Mouse (Mus musculus): ENCODE data around the gene Ppia. TPM values are rescaled to one million over a fixed set of nuclear protein-coding genes. Genes with fewer than 3 reads are reported as not detected.

The Ppia gene
- polyA plus RNA-seq, 1 experiment from 2014 or later, result 5,018 TPM

DNA sequence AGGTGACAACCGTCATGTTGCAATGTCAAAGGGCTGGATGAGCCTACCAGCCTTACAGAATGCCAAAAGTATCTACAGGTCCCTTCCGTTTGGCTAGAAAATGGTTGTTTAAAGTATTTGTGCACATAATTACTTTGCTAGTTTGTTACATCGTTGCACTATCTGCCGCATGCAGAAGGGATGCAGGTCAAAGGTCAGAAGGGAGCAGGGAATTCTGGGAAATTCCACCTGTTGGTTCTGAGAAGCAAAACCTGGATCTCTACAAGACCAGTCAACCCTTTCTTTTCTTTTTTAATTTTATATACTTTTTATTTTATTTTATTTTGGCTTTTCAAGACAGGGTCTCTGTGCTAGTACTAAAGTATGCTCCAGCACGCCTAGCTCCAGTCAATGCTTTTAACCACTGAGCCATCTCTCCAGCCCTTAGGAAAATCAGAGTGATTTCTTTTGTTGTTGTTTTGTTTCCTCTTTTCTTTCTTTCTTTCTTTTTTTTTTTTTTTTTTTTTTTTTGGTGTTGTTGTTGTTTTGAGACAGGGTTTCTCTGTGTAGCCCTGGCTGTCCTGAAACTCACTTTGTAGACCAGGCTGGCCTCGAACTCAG lies 27.0 kb upstream of the Ppia start:
- WGBS, result 87% methylated on average over 6 of the region's 6 CpGs
- H3K4me1 ChIP-seq (replicated peaks; ENCODE audit: control insufficient read depth, insufficient read depth, low read length), result peaks cover 12% of the 10 kb centered on the region; the same call in 1 of the 2 replicates

GRCm38 (mm10) chr11:6388726-6389413 lies 26.4 kb upstream of the Ppia start, which contains the start of gene Zmiz2:
Gene Zmiz2 (plus strand): TSS chr11:6389074.
- Histone ChIP-seq H3K27ac (ENCODE audit: low read depth, low read length) (peak within 1 kb of the TSS; percentile 96), H3K4me1 (replicated peaks; ENCODE audit: control insufficient read depth, insufficient read depth, low read length) (peaks cover 12% of the 10 kb centered on the region; the same call in 1 of the 2 replicates), H3K4me3 (ENCODE audit: low read depth, low read length) (peak within 1 kb of the TSS; percentile 94), H3K27me3 (ENCODE audit: control insufficient read depth, insufficient read depth, low read length) (no peaks in the 10 kb centered on the region), H3K9me3 (ENCODE audit: control insufficient read depth, low read length) (no peaks in the 10 kb centered on the region), H3K9ac (ENCODE audit: low read depth, low read length) (peak within 1 kb of the TSS; percentile 99), H3K36me3 (ENCODE audit: control insufficient read depth, insufficient read depth, low read length) (peaks cover 3% of the 10 kb centered on the region; the same call in 1 of the 2 replicates), H3K4me2 (replicated peaks; ENCODE audit: low read depth, low read length) (peak within 1 kb of the TSS; percentile 67)
- DNase-seq (ENCODE audit: low spot score), result peak; percentile 95
- 10% methylated on average over 34 of the region's 60 CpGs for WGBS
- ATAC-seq (ENCODE audit: low FRiP score), result peak; percentile 99

More for the DNA sequence above, 27.0 kb upstream of the Ppia start:
- DNase-seq (ENCODE audit: low spot score) (no peak), ATAC-seq (ENCODE audit: low FRiP score) (no peak)
- H3K4me3 ChIP-seq (ENCODE audit: low read depth, low read length), result no peak overlapping the region; the same call in 1 of the 2 replicates
- H3K4me2 ChIP-seq (replicated peaks; ENCODE audit: low read depth, low read length), result no peak overlapping the region
- H3K9me3 ChIP-seq (ENCODE audit: control insufficient read depth, low read length), result no peaks in the 10 kb centered on the region
- peak overlapping the region; percentile 96 for H3K27ac ChIP-seq (ENCODE audit: low read depth, low read length)
- H3K27me3 ChIP-seq (ENCODE audit: control insufficient read depth, insufficient read depth, low read length), result no peaks in the 10 kb centered on the region
- peak overlapping the region; percentile 99 for H3K9ac ChIP-seq (ENCODE audit: low read depth, low read length)
- H3K36me3 ChIP-seq (ENCODE audit: control insufficient read depth, insufficient read depth, low read length), result peaks cover 3% of the 10 kb centered on the region; the same call in 1 of the 2 replicates

DNA sequence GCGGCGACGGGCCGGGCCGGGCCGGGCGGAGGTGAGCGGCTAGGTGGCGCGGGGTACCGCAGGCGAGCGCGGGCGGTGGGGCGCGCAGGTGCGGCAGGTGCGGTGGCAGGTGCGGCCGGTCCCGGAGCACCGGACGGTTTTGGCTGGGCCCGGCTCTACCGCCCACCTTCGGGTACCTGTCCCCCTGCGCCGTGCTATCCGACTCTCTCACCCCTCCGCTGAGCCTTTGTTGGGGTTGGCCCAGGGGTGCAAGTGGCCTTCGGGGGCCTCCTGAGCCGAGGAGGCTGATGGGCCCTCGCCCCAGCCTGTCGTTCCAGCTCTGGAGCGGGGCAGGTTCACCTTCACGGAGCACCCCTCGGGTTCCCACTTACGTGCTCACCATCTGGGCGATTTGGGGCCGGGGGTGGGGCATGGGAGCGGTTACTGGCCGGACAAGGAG lies 25.7 kb upstream of the Ppia start:
- H3K4me1 ChIP-seq (replicated peaks; ENCODE audit: control insufficient read depth, insufficient read depth, low read length), result peaks cover 12% of the 10 kb centered on the region; the same call in 1 of the 2 replicates
- H3K9me3 ChIP-seq (ENCODE audit: control insufficient read depth, low read length), result no peaks in the 10 kb centered on the region
- H3K4me2 ChIP-seq (replicated peaks; ENCODE audit: low read depth, low read length), result peak overlapping the region; percentile 67
- peak overlapping the region; percentile 96; the same call in 1 of the 2 replicates for H3K27ac ChIP-seq (ENCODE audit: low read depth, low read length)
- no peaks in the 10 kb centered on the region for H3K27me3 ChIP-seq (ENCODE audit: control insufficient read depth, insufficient read depth, low read length)
- peaks cover 3% of the 10 kb centered on the region; the same call in 1 of the 2 replicates for H3K36me3 ChIP-seq (ENCODE audit: control insufficient read depth, insufficient read depth, low read length)
- peak; percentile 33 for ATAC-seq (ENCODE audit: low FRiP score)
- peak; percentile 56 for DNase-seq (ENCODE audit: low spot score)
- WGBS, result under 1% methylated on average over 20 of the region's 43 CpGs
- H3K4me3 ChIP-seq (ENCODE audit: low read depth, low read length), result peak overlapping the region; percentile 94
- peak overlapping the region; percentile 99 for H3K9ac ChIP-seq (ENCODE audit: low read depth, low read length)

DNA sequence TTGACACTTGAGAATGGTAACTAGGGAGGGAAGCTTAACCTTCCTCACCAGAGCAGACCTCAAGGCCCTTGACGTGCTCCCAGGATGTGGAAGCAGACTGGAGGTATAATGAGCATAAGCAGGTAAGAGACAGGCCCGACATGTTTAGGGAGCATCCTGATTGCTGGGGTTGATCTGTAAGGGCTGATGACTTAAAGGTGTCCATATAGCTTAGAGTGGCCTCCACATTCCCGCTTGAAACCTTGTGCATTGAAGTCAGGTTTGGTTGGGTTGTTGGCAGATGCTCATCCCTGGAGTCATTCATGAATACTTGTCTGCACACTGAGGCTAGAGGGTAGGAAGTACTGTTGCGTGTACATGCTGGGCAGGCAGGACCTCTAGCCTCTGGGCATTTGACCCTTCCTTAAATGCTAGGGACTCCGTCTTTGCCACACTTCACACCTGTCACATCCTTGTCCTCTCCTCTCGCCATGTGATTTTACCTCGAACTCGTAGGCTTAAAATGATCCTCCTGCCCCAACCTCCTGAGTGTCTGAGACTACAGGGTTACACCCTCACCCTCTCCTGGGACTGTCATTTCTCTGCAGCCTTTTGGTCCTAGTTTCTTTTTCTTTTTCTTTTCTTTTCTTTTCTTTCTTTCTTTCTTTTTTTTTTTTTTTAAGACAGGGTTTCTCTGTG lies 24.7 kb upstream of the Ppia start:
- peaks cover 3% of the 10 kb centered on the region; the same call in 1 of the 2 replicates for H3K36me3 ChIP-seq (ENCODE audit: control insufficient read depth, insufficient read depth, low read length)
- peak overlapping the region; percentile 67 for H3K4me2 ChIP-seq (replicated peaks; ENCODE audit: low read depth, low read length)
- no peak overlapping the region for H3K27ac ChIP-seq (ENCODE audit: low read depth, low read length)
- ATAC-seq (ENCODE audit: low FRiP score) (no peak), DNase-seq (ENCODE audit: low spot score) (no peak)
- peak overlapping the region; percentile 94 for H3K4me3 ChIP-seq (ENCODE audit: low read depth, low read length)
- peaks cover 14% of the 10 kb centered on the region; the same call in 1 of the 2 replicates for H3K4me1 ChIP-seq (replicated peaks; ENCODE audit: control insufficient read depth, insufficient read depth, low read length)
- no peaks in the 10 kb centered on the region for H3K27me3 ChIP-seq (ENCODE audit: control insufficient read depth, insufficient read depth, low read length)
- H3K9ac ChIP-seq (ENCODE audit: low read depth, low read length), result peak overlapping the region; percentile 99
- 84% methylated on average over 8 of the region's 8 CpGs for WGBS
- H3K9me3 ChIP-seq (ENCODE audit: control insufficient read depth, low read length), result no peaks in the 10 kb centered on the region

DNA sequence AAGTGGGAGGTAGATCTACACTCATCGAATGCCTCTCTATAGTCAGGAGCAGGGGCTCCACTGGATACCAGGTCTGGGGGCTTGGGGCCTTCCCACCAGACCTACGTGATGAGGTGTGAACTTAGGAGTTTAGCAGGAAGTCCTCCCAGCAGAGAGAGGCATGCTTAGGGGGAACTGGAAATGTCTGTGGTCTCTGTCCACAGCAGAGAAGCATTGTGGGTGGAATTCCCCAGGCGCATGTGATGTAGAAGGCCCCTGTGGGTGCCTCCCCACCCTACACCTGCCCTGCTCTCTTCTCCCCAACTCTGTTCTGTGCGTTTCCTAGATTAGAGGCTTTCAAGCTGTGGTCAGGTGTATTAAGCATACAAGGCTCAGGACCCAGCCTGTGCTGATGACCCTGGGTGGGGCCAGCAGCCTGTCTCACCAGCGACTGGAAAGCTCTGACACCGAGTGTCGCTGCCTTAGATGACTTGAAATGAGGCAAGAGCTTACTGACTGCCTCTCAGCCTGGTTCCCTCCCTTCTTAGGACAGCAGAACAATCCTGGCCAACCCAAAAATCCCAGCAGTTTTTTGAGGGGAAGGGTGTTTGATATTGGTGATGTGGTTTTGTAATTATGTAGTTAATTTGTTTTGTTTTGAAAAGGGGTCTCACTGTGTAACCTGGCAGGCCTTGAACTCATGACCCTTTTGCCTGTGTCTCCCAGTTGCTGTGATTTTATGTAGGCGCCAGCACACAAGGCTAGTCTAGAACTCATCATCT lies 23.5 kb upstream of the Ppia start:
- Histone ChIP-seq H3K4me1 (replicated peaks; ENCODE audit: control insufficient read depth, insufficient read depth, low read length) (peaks cover 14% of the 10 kb centered on the region; the same call in 1 of the 2 replicates), H3K4me2 (replicated peaks; ENCODE audit: low read depth, low read length) (no peak overlapping the region), H3K27ac (ENCODE audit: low read depth, low read length) (no peak overlapping the region), H3K9me3 (ENCODE audit: control insufficient read depth, low read length) (no peaks in the 10 kb centered on the region), H3K27me3 (ENCODE audit: control insufficient read depth, insufficient read depth, low read length) (no peaks in the 10 kb centered on the region), H3K36me3 (ENCODE audit: control insufficient read depth, insufficient read depth, low read length) (peaks cover 6% of the 10 kb centered on the region; the same call in 1 of the 2 replicates), H3K9ac (ENCODE audit: low read depth, low read length) (no peak overlapping the region), H3K4me3 (ENCODE audit: low read depth, low read length) (no peak overlapping the region)
- DNase-seq (ENCODE audit: low spot score), result no peak
- ATAC-seq (ENCODE audit: low FRiP score), result no peak
- WGBS, result 90% methylated on average over 8 of the region's 8 CpGs

DNA sequence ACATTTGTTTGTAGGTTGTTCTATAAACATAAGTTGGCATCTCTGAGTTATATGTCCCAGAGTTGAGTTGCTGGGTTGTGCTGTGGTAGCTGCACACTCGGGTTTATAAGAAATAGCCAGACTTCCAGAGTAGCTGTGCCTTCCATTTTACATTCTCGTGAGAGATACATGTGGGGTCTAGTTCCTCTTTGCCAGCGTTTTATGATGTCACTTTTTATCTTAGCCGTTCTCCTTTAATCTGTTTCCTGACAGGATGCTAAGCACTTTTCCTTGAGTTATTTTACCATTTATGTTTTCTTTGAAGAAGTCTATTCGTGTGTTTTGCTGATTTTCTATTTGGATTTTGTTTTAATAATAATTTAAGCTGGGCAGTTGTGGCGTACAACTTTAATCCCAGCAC lies 22.4 kb upstream of the Ppia start:
- ATAC-seq (ENCODE audit: low FRiP score) (no peak), DNase-seq (ENCODE audit: low spot score) (no peak)
- Histone ChIP-seq H3K9me3 (ENCODE audit: control insufficient read depth, low read length) (no peaks in the 10 kb centered on the region), H3K4me3 (ENCODE audit: low read depth, low read length) (no peak overlapping the region), H3K36me3 (ENCODE audit: control insufficient read depth, insufficient read depth, low read length) (peaks cover 9% of the 10 kb centered on the region), H3K9ac (ENCODE audit: low read depth, low read length) (no peak overlapping the region), H3K4me1 (replicated peaks; ENCODE audit: control insufficient read depth, insufficient read depth, low read length) (peaks cover 14% of the 10 kb centered on the region; the same call in 1 of the 2 replicates), H3K27me3 (ENCODE audit: control insufficient read depth, insufficient read depth, low read length) (no peaks in the 10 kb centered on the region), H3K27ac (ENCODE audit: low read depth, low read length) (no peak overlapping the region), H3K4me2 (replicated peaks; ENCODE audit: low read depth, low read length) (no peak overlapping the region)
- 91% methylated on average over 6 of the region's 6 CpGs for WGBS

DNA sequence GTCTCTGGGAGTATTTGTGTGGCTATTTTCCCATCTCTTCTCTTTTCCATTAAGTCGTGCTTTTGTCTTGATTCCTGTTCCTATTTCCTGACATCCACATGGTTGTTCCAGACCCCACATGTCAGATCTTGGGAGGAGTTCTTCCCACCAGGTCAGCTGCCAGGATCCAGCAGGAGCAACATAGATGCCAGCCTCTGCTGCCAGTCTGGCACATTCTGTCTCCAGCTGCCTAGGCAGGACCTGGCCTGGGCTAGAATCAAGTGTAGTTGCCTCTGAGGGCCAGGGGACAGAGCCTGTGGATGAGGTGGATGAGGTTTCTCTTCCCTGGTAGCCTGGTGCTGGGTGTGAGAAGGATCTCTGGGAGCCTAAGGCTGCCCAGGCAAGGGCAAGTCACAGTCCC lies 21.4 kb upstream of the Ppia start:
- Histone ChIP-seq H3K4me2 (replicated peaks; ENCODE audit: low read depth, low read length) (no peak overlapping the region), H3K27ac (ENCODE audit: low read depth, low read length) (no peak overlapping the region), H3K27me3 (ENCODE audit: control insufficient read depth, insufficient read depth, low read length) (no peaks in the 10 kb centered on the region), H3K36me3 (ENCODE audit: control insufficient read depth, insufficient read depth, low read length) (peaks cover 15% of the 10 kb centered on the region), H3K9ac (ENCODE audit: low read depth, low read length) (no peak overlapping the region), H3K9me3 (ENCODE audit: control insufficient read depth, low read length) (no peaks in the 10 kb centered on the region), H3K4me1 (replicated peaks; ENCODE audit: control insufficient read depth, insufficient read depth, low read length) (peaks cover 14% of the 10 kb centered on the region; the same call in 1 of the 2 replicates), H3K4me3 (ENCODE audit: low read depth, low read length) (no peak overlapping the region)
- DNase-seq (ENCODE audit: low spot score) (no peak), ATAC-seq (ENCODE audit: low FRiP score) (no peak)
- WGBS, result 77% methylated on average over 1 of the region's 1 CpGs

DNA sequence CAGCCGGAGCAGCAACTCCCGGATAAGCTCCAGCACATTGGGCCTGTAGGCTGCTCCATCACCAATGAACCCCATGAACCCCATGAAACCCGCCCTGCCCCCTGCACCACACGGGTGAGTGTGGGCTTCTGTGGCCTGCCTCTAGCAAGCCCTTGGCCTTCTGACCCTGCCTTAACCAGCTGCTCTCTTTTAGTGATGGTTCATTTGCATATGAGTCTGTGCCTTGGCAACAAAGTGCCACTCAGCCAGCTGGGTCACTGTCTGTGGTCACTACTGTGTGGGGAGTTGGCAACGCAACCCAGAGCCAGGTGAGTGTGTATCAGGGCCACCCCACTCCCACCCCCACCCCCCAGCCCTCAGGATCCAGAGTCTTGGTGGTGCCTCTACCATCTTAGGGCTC lies 19.7 kb upstream of the Ppia start:
- Histone ChIP-seq H3K9me3 (ENCODE audit: control insufficient read depth, low read length) (no peaks in the 10 kb centered on the region), H3K4me2 (replicated peaks; ENCODE audit: low read depth, low read length) (no peak overlapping the region), H3K4me1 (replicated peaks; ENCODE audit: control insufficient read depth, insufficient read depth, low read length) (peaks cover 8% of the 10 kb centered on the region; the same call in 1 of the 2 replicates), H3K9ac (ENCODE audit: low read depth, low read length) (no peak overlapping the region), H3K4me3 (ENCODE audit: low read depth, low read length) (no peak overlapping the region), H3K27ac (ENCODE audit: low read depth, low read length) (no peak overlapping the region), H3K36me3 (ENCODE audit: control insufficient read depth, insufficient read depth, low read length) (peaks cover 23% of the 10 kb centered on the region), H3K27me3 (ENCODE audit: control insufficient read depth, insufficient read depth, low read length) (no peaks in the 10 kb centered on the region)
- peak; percentile 41; the same call in 1 of the 2 replicates for ATAC-seq (ENCODE audit: low FRiP score)
- no peak for DNase-seq (ENCODE audit: low spot score)
- 87% methylated on average over 5 of the region's 5 CpGs for WGBS

All from hindbrain, embryonic 11.5 days (tissue).